Mouse (Mus musculus): ENCODE measurements around the gene Inhbb.

DNA sequence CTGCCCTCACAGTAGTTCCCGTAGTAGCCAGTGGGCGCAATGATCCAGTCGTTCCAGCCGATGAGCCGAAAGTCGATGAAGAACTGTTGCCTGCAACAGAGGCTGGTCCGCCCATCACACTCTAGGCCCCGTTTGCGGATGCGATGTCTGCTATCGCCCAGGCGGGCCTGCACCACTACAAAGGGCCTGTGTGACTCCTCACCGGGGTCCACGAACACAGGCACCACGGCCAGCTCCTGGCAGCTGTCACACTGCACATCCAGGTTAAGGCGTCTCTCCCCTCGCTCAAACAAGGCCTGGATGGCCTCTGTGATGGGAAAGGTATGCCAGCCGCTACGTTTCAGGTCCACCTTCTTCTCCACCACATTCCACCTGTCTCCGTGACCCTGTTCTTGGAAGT is 4.5 kb downstream of the Inhbb start:
- TF ChIP-seq CTCF (IDR thresholded peaks at IDR 0.05; ENCODE audit: extremely low read depth, insufficient read depth, low read length) (no peak), POLR2A (IDR thresholded peaks at IDR 0.05; ENCODE audit: extremely low read depth, insufficient read depth, low read length) (no peak)
